Mouse (Mus musculus): ENCODE results near the gene Cs. TPM values are rescaled to one million over a fixed set of nuclear protein-coding genes. Genes with fewer than 3 reads are reported as not detected.

The Cs gene
- polyA plus RNA-seq, 1 experiment from 2014 or later: 179 TPM

Small RNA genes within 50 kb of the gene (microRNA-seq; reads per million reads assigned to microRNA genes)
- gene Gm25361 (not detected), gene Gm26308 (not detected), gene Mir6914 (not detected), gene Mir6915 (1.3 reads per million)

Other genes with a start within 250 kb of the Cs start
- gene Baz2a, start 246.2 kb upstream of the Cs start, polyA plus RNA-seq (2015; fragmentation: Nextera tagmentation; extraction: Ambion mirVana): 10.9 and 11.4 TPM in 2 replicates
- gene Rbms2, start 157.4 kb upstream of the Cs start, polyA plus RNA-seq (2015; fragmentation: Nextera tagmentation; extraction: Ambion mirVana): 39.7 and 42.2 TPM in 2 replicates
- 2.2 TPM in 2 replicates for gene Gls2, start 143.3 kb upstream of the Cs start, polyA plus RNA-seq (2015; fragmentation: Nextera tagmentation; extraction: Ambion mirVana)
- 31.6 and 32.3 TPM in 2 replicates for gene Spryd4, start 125.9 kb upstream of the Cs start, polyA plus RNA-seq (2015; fragmentation: Nextera tagmentation; extraction: Ambion mirVana)
- 0.14 and 0.51 TPM in 2 replicates for gene Mip, start 111.9 kb upstream of the Cs start, polyA plus RNA-seq (2015; fragmentation: Nextera tagmentation; extraction: Ambion mirVana)
- 65.4 and 79.4 TPM in 2 replicates for gene Timeless, start 105.7 kb upstream of the Cs start, polyA plus RNA-seq (2015; fragmentation: Nextera tagmentation; extraction: Ambion mirVana)
- 0.58 and 0.62 TPM in 2 replicates for gene Apon, start 83.6 kb upstream of the Cs start, polyA plus RNA-seq (2015; fragmentation: Nextera tagmentation; extraction: Ambion mirVana)
- 2.0 TPM in 1 of 2 replicates, not detected in the other for gene Apof, start 69.1 kb upstream of the Cs start, polyA plus RNA-seq (2015; fragmentation: Nextera tagmentation; extraction: Ambion mirVana)
- gene Stat2, start 67.2 kb upstream of the Cs start, polyA plus RNA-seq (2015; fragmentation: Nextera tagmentation; extraction: Ambion mirVana): 15.7 and 19.0 TPM in 2 replicates
- gene Il23a, start 39.0 kb upstream of the Cs start, polyA plus RNA-seq (2015; fragmentation: Nextera tagmentation; extraction: Ambion mirVana): 0.23 and 0.25 TPM in 2 replicates
- 31.8 and 32.3 TPM in 2 replicates for gene Pan2, start 34.4 kb upstream of the Cs start, polyA plus RNA-seq (2015; fragmentation: Nextera tagmentation; extraction: Ambion mirVana)
- gene Cnpy2, start 15.3 kb upstream of the Cs start, polyA plus RNA-seq (2015; fragmentation: Nextera tagmentation; extraction: Ambion mirVana): 349 and 362 TPM in 2 replicates
- 13.1 and 16.2 TPM in 2 replicates for gene Coq10a, start 31.3 kb downstream of the Cs start, polyA plus RNA-seq (2015; fragmentation: Nextera tagmentation; extraction: Ambion mirVana)
- gene Ankrd52, start 39.4 kb downstream of the Cs start, polyA plus RNA-seq (2015; fragmentation: Nextera tagmentation; extraction: Ambion mirVana): 15.0 and 16.0 TPM in 2 replicates
- 0.20 and 0.92 TPM in 2 replicates for gene Slc39a5, start 63.5 kb downstream of the Cs start, polyA plus RNA-seq (2015; fragmentation: Nextera tagmentation; extraction: Ambion mirVana)
- gene Nabp2, start 73.8 kb downstream of the Cs start, polyA plus RNA-seq (2015; fragmentation: Nextera tagmentation; extraction: Ambion mirVana): 72.3 and 73.0 TPM in 2 replicates
- gene Rnf41, start 73.9 kb downstream of the Cs start, polyA plus RNA-seq (2015; fragmentation: Nextera tagmentation; extraction: Ambion mirVana): 45.4 and 46.7 TPM in 2 replicates
- gene Smarcc2, start 121.5 kb downstream of the Cs start, polyA plus RNA-seq (2015; fragmentation: Nextera tagmentation; extraction: Ambion mirVana): 111 and 119 TPM in 2 replicates
- 961 and 1,001 TPM in 2 replicates for gene Myl6, start 156.4 kb downstream of the Cs start, polyA plus RNA-seq (2015; fragmentation: Nextera tagmentation; extraction: Ambion mirVana)
- 2.8 and 4.0 TPM in 2 replicates for gene Myl6b, start 161.0 kb downstream of the Cs start, polyA plus RNA-seq (2015; fragmentation: Nextera tagmentation; extraction: Ambion mirVana)
- gene Esyt1, start 188.1 kb downstream of the Cs start, polyA plus RNA-seq (2015; fragmentation: Nextera tagmentation; extraction: Ambion mirVana): 21.4 and 23.1 TPM in 2 replicates
- 13.5 and 15.5 TPM in 2 replicates for gene Zc3h10, start 210.0 kb downstream of the Cs start, polyA plus RNA-seq (2015; fragmentation: Nextera tagmentation; extraction: Ambion mirVana)
- gene Rpl41, start 211.6 kb downstream of the Cs start, polyA plus RNA-seq (2015; fragmentation: Nextera tagmentation; extraction: Ambion mirVana): 4,323 and 4,329 TPM in 2 replicates
- 188 and 206 TPM in 2 replicates for gene Pa2g4, start 228.3 kb downstream of the Cs start, polyA plus RNA-seq (2015; fragmentation: Nextera tagmentation; extraction: Ambion mirVana)